Mouse (Mus musculus): ENCODE results near the gene Ppp1r13l. TPM values are rescaled to one million over a fixed set of nuclear protein-coding genes. Genes with fewer than 3 reads are reported as not detected.
A peak's percentile ranks its signal among the peaks of the same experiment; 100 is the strongest.

The Ppp1r13l gene
- polyA plus RNA-seq, 1 experiment from 2014 or later, result 15.2 TPM

- Histone ChIP-seq H3K9ac (ENCODE audit: low read length) (peak within 1 kb of the TSS; percentile 79), H3K4me1 (ENCODE audit: control insufficient read depth in 2 of 2, insufficient read depth in 2 of 2, low read length in 2 of 2) (peaks cover 23 to 41% of the 10 kb centered on the region in 2 experiments), H3K4me3 (ENCODE audit: control insufficient read depth in 1 of 2, insufficient read depth in 1 of 2, low read depth in 1 of 2, low read length in 2 of 2) (peak within 1 kb of the TSS; percentile 69 to 95), H3K27me3 (ENCODE audit: control insufficient read depth, insufficient read depth, low read length) (no peaks in the 10 kb centered on the region), H3K4me2 (ENCODE audit: low read length) (peak within 1 kb of the TSS; percentile 82), H3K9me3 (ENCODE audit: control insufficient read depth, low read length) (no peaks in the 10 kb centered on the region), H3K36me3 (ENCODE audit: control insufficient read depth, insufficient read depth, low read length) (peaks cover 17% of the 10 kb centered on the region), H3K27ac (replicated peaks in 1 of 2; ENCODE audit: control insufficient read depth in 1 of 2, insufficient read depth in 1 of 2, low read depth in 2 of 2, low read length in 2 of 2) (peak within 1 kb of the TSS; percentile 73 to 80)
- WGBS, result 24% methylated on average over 12 of the region's 12 CpGs
- ATAC-seq (ENCODE audit: insufficient number of reproducible peaks, insufficient read depth, low FRiP score, low read depth), result no peak
Measured at GRCm38 (mm10) chr7:19344237-19344847, 15.2 kb upstream of the Ppp1r13l start, which contains the start of gene Ercc1. Gene Ercc1 (plus strand): TSS chr7:19344778.

GRCm38 (mm10) chr7:19344938-19345471, 14.5 kb upstream of the Ppp1r13l start:
- H3K27me3 ChIP-seq (ENCODE audit: control insufficient read depth, insufficient read depth, low read length), result no peaks in the 10 kb centered on the region
- peak overlapping the region; percentile 69 to 95 for H3K4me3 ChIP-seq (ENCODE audit: control insufficient read depth in 1 of 2, insufficient read depth in 1 of 2, low read depth in 1 of 2, low read length in 2 of 2)
- ATAC-seq (ENCODE audit: insufficient number of reproducible peaks, insufficient read depth, low FRiP score, low read depth), result peak; percentile 79
- peaks cover 24% of the 10 kb centered on the region for H3K36me3 ChIP-seq (ENCODE audit: control insufficient read depth, insufficient read depth, low read length)
- H3K27ac ChIP-seq (replicated peaks in 1 of 2; ENCODE audit: control insufficient read depth in 1 of 2, insufficient read depth in 1 of 2, low read depth in 2 of 2, low read length in 2 of 2), result peak overlapping the region; percentile 73 to 80
- WGBS, result under 1% methylated on average over 31 of the region's 31 CpGs
- no peaks in the 10 kb centered on the region for H3K9me3 ChIP-seq (ENCODE audit: control insufficient read depth, low read length)
- peak overlapping the region; percentile 82 for H3K4me2 ChIP-seq (ENCODE audit: low read length)
- peaks cover 21 to 36% of the 10 kb centered on the region in 2 experiments for H3K4me1 ChIP-seq (ENCODE audit: control insufficient read depth in 2 of 2, insufficient read depth in 2 of 2, low read length in 2 of 2)
- H3K9ac ChIP-seq (ENCODE audit: low read length), result peak overlapping the region; percentile 79

GRCm38 (mm10) chr7:19349188-19349915, 10.2 kb upstream of the Ppp1r13l start:
- Histone ChIP-seq H3K4me1 (ENCODE audit: control insufficient read depth in 2 of 2, insufficient read depth in 2 of 2, low read length in 2 of 2) (peaks cover 9 to 10% of the 10 kb centered on the region in 2 experiments), H3K9ac (ENCODE audit: low read length) (peak overlapping the region; percentile 30; the same call in 1 of the 2 replicates), H3K36me3 (ENCODE audit: control insufficient read depth, insufficient read depth, low read length) (peaks cover 60% of the 10 kb centered on the region), H3K4me3 (ENCODE audit: control insufficient read depth in 1 of 2, insufficient read depth in 1 of 2, low read depth in 1 of 2, low read length in 2 of 2) (no peak overlapping the region), H3K4me2 (ENCODE audit: low read length) (no peak overlapping the region), H3K27me3 (ENCODE audit: control insufficient read depth, insufficient read depth, low read length) (no peaks in the 10 kb centered on the region), H3K27ac (replicated peaks in 1 of 2; ENCODE audit: control insufficient read depth in 1 of 2, insufficient read depth in 1 of 2, low read depth in 2 of 2, low read length in 2 of 2) (no peak overlapping the region), H3K9me3 (ENCODE audit: control insufficient read depth, low read length) (no peaks in the 10 kb centered on the region)
- ATAC-seq (ENCODE audit: insufficient number of reproducible peaks, insufficient read depth, low FRiP score, low read depth), result no peak
- WGBS, result 72% methylated on average over 13 of the region's 13 CpGs

- Histone ChIP-seq H3K9ac (ENCODE audit: low read length) (no peak overlapping the region), H3K4me1 (ENCODE audit: control insufficient read depth in 2 of 2, insufficient read depth in 2 of 2, low read length in 2 of 2) (peaks cover 5 to 6% of the 10 kb centered on the region in 2 experiments), H3K4me2 (ENCODE audit: low read length) (no peak overlapping the region), H3K36me3 (ENCODE audit: control insufficient read depth, insufficient read depth, low read length) (peaks cover 69% of the 10 kb centered on the region), H3K9me3 (ENCODE audit: control insufficient read depth, low read length) (no peaks in the 10 kb centered on the region), H3K27me3 (ENCODE audit: control insufficient read depth, insufficient read depth, low read length) (no peaks in the 10 kb centered on the region), H3K27ac (replicated peaks in 1 of 2; ENCODE audit: control insufficient read depth in 1 of 2, insufficient read depth in 1 of 2, low read depth in 2 of 2, low read length in 2 of 2) (no peak overlapping the region), H3K4me3 (ENCODE audit: control insufficient read depth in 1 of 2, insufficient read depth in 1 of 2, low read depth in 1 of 2, low read length in 2 of 2) (no peak overlapping the region)
- ATAC-seq (ENCODE audit: insufficient number of reproducible peaks, insufficient read depth, low FRiP score, low read depth), result no peak
- WGBS, result 90% methylated on average over 8 of the region's 8 CpGs
Measured at GRCm38 (mm10) chr7:19350221-19350620, 9.3 kb upstream of the Ppp1r13l start.

- no peak overlapping the region for H3K9ac ChIP-seq (ENCODE audit: low read length)
- no peak overlapping the region for H3K27ac ChIP-seq (replicated peaks in 1 of 2; ENCODE audit: control insufficient read depth in 1 of 2, insufficient read depth in 1 of 2, low read depth in 2 of 2, low read length in 2 of 2)
- H3K36me3 ChIP-seq (ENCODE audit: control insufficient read depth, insufficient read depth, low read length), result peaks cover 70% of the 10 kb centered on the region
- H3K4me3 ChIP-seq (ENCODE audit: control insufficient read depth in 1 of 2, insufficient read depth in 1 of 2, low read depth in 1 of 2, low read length in 2 of 2), result no peak overlapping the region
- H3K4me1 ChIP-seq (ENCODE audit: control insufficient read depth in 2 of 2, insufficient read depth in 2 of 2, low read length in 2 of 2), result peaks cover 0 to 11% of the 10 kb centered on the region in 2 experiments; a peak in 2 of 4 replicates
- H3K4me2 ChIP-seq (ENCODE audit: low read length), result no peak overlapping the region
- no peaks in the 10 kb centered on the region for H3K9me3 ChIP-seq (ENCODE audit: control insufficient read depth, low read length)
- no peak for ATAC-seq (ENCODE audit: insufficient number of reproducible peaks, insufficient read depth, low FRiP score, low read depth)
- 86% methylated on average over 5 of the region's 5 CpGs for WGBS
- H3K27me3 ChIP-seq (ENCODE audit: control insufficient read depth, insufficient read depth, low read length), result no peaks in the 10 kb centered on the region
Measured at GRCm38 (mm10) chr7:19354991-19355390, 4.6 kb upstream of the Ppp1r13l start.

- no peak for ATAC-seq (ENCODE audit: insufficient number of reproducible peaks, insufficient read depth, low FRiP score, low read depth)
- Histone ChIP-seq H3K4me2 (ENCODE audit: low read length) (no peak overlapping the region), H3K4me1 (ENCODE audit: control insufficient read depth in 2 of 2, insufficient read depth in 2 of 2, low read length in 2 of 2) (peaks cover 2 to 15% of the 10 kb centered on the region in 2 experiments; a peak in 3 of 4 replicates), H3K27me3 (ENCODE audit: control insufficient read depth, insufficient read depth, low read length) (no peaks in the 10 kb centered on the region), H3K36me3 (ENCODE audit: control insufficient read depth, insufficient read depth, low read length) (peaks cover 60% of the 10 kb centered on the region), H3K4me3 (ENCODE audit: control insufficient read depth in 1 of 2, insufficient read depth in 1 of 2, low read depth in 1 of 2, low read length in 2 of 2) (no peak overlapping the region), H3K9me3 (ENCODE audit: control insufficient read depth, low read length) (no peaks in the 10 kb centered on the region), H3K9ac (ENCODE audit: low read length) (no peak overlapping the region), H3K27ac (replicated peaks in 1 of 2; ENCODE audit: control insufficient read depth in 1 of 2, insufficient read depth in 1 of 2, low read depth in 2 of 2, low read length in 2 of 2) (no peak overlapping the region)
- WGBS, result 80% methylated on average over 10 of the region's 10 CpGs
Measured at GRCm38 (mm10) chr7:19356311-19356710, 3.2 kb upstream of the Ppp1r13l start.

GRCm38 (mm10) chr7:19357381-19358375, 1.9 kb upstream of the Ppp1r13l start:
- no peak overlapping the region for H3K27ac ChIP-seq (replicated peaks in 1 of 2; ENCODE audit: control insufficient read depth in 1 of 2, insufficient read depth in 1 of 2, low read depth in 2 of 2, low read length in 2 of 2)
- H3K27me3 ChIP-seq (ENCODE audit: control insufficient read depth, insufficient read depth, low read length), result no peaks in the 10 kb centered on the region
- peaks cover 46% of the 10 kb centered on the region for H3K36me3 ChIP-seq (ENCODE audit: control insufficient read depth, insufficient read depth, low read length)
- peak overlapping the region; percentile 80 for H3K4me2 ChIP-seq (ENCODE audit: low read length)
- no peak for ATAC-seq (ENCODE audit: insufficient number of reproducible peaks, insufficient read depth, low FRiP score, low read depth)
- peak overlapping the region in 1 of 2 experiments; percentile 65; a peak in 1 of 4 replicates for H3K4me3 ChIP-seq (ENCODE audit: control insufficient read depth in 1 of 2, insufficient read depth in 1 of 2, low read depth in 1 of 2, low read length in 2 of 2)
- no peaks in the 10 kb centered on the region for H3K9me3 ChIP-seq (ENCODE audit: control insufficient read depth, low read length)
- peak overlapping the region; percentile 74 for H3K9ac ChIP-seq (ENCODE audit: low read length)
- H3K4me1 ChIP-seq (ENCODE audit: control insufficient read depth in 2 of 2, insufficient read depth in 2 of 2, low read length in 2 of 2), result peaks cover 12 to 26% of the 10 kb centered on the region in 2 experiments; a peak in 3 of 4 replicates
- 92% methylated on average over 25 of the region's 25 CpGs for WGBS
